Mouse (Mus musculus): ENCODE measurements around the gene Olfr967.

DNA sequence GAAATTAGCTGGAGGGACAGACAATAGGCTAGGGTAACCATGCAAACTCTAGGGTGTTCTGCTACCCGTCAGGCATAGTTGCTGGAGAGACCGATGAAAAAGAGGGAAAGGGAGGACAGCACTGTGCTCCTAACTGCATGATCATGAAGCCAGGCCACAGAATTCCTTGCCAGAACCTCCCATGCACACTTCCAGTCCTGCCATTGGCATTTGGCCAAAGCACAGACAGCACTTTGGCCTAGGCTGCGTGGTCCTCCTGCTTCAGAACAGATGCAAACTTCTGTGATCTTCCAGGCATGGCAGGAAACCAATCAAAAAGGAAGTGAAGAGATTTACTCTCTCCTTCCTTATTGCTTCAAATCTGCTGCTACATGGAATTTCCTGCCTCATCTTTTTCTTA lies 37.1 kb upstream of the Olfr967 start:
- no peak for TF ChIP-seq CTCF (IDR thresholded peaks at IDR 0.05; ENCODE audit: low read depth)
- TF ChIP-seq EP300 (IDR thresholded peaks at IDR 0.05; ENCODE audit: low read depth), result no peak
